Mouse (Mus musculus): ENCODE results near the gene Notum.

The Notum gene

GRCm38 (mm10) chr11:120632559-120633519 is 28.1 kb downstream of the Notum start:
- peak; percentile 47 to 62 for DNase-seq

GRCm38 (mm10) chr11:120631726-120632448 is 29.1 kb downstream of the Notum start:
- no peak for DNase-seq

GRCm38 (mm10) chr11:120630881-120631725 is 29.9 kb downstream of the Notum start:
- DNase-seq, result no peak

- DNase-seq, result no peak
Observed at GRCm38 (mm10) chr11:120630401-120630871, 30.5 kb downstream of the Notum start.

GRCm38 (mm10) chr11:120629911-120630310 is 31.1 kb downstream of the Notum start:
- no peak for DNase-seq

GRCm38 (mm10) chr11:120629341-120629730 is 31.6 kb downstream of the Notum start:
- no peak for DNase-seq

GRCm38 (mm10) chr11:120628601-120629340 is 32.2 kb downstream of the Notum start:
- DNase-seq, result no peak

- no peak for DNase-seq
Observed at GRCm38 (mm10) chr11:120627468-120628300, 33.3 kb downstream of the Notum start.

- DNase-seq, result no peak
Observed at GRCm38 (mm10) chr11:120626785-120627467, 34.0 kb downstream of the Notum start.

GRCm38 (mm10) chr11:120625152-120625775 is 35.7 kb downstream of the Notum start, which contains the start of gene Sirt7:
Gene Sirt7 (minus strand): TSS chr11:120625240.
- DNase-seq, result no peak

- DNase-seq, result peak; percentile 84 to 87
Observed at GRCm38 (mm10) chr11:120624680-120625111, 36.3 kb downstream of the Notum start.

GRCm38 (mm10) chr11:120623961-120624679 is 36.9 kb downstream of the Notum start:
- DNase-seq, result peak; percentile 53 to 60

- DNase-seq, result no peak
Observed at GRCm38 (mm10) chr11:120622805-120623204, 38.2 kb downstream of the Notum start.

- no peak for DNase-seq
Observed at GRCm38 (mm10) chr11:120620195-120620594, 40.8 kb downstream of the Notum start.

GRCm38 (mm10) chr11:120618619-120619535 is 42.1 kb downstream of the Notum start:
- DNase-seq, result no peak

- DNase-seq, result peak; percentile 87 to 96
Observed at GRCm38 (mm10) chr11:120617519-120618112, 43.4 kb downstream of the Notum start, which contains the start of gene Pcyt2. Gene Pcyt2 (minus strand): TSS chr11:120617936.

GRCm38 (mm10) chr11:120616617-120617294 is 44.2 kb downstream of the Notum start:
- peak in 1 of 2 experiments; percentile 17 for DNase-seq
